In the genomic region with DNA sequence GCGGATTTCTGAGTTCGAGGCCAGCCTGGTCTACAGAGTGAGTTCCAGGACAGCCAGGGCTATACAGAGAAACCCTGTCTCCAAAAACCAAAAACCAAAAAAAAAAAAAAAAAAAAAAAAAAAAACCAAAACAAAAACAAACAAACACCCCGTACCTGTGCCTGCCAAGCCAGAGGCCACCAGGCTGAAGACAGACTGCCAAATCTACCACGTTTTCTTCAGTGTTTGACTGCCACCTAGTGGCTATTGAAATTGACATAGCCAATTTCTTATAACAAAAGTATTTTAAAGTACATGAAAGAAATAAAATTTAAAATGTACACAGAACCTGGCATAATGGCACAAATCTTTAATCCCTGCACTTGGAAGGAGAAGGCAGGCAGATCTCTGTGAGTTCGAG, we compare ENCODE assay signal across 7 mouse cellular contexts. TPM values are rescaled to one million over a fixed set of nuclear protein-coding genes. Genes with fewer than 3 reads are reported as not detected.
A peak's percentile ranks its signal among the peaks of the same experiment; 100 is the strongest.
DNase-seq lines count a peak whose midpoint lies in the region; TF ChIP-seq lines count a peak whose summit lies in the region.
"Not testable (repeated sequence)": the region's sequence is repeated elsewhere in the genome, so short reads cannot be mapped to it uniquely, and the experiment has no call there.

No protein-coding gene starts in this region.

- intact Hi-C loops in heart, postnatal 25 days (cut with DNase I), result loop anchor here (5.0 kb wide), 2 partner anchors 638 to 658 kb away; no protein-coding TSS in a partner anchor

- TF ChIP-seq CTCF in layer of hippocampus, adult 2 months (conservative IDR thresholded peaks at IDR 0.05), result peak; percentile 76

- H3K27ac ChIP-seq in layer of hippocampus, adult 2 months, result not testable (repeated sequence)

- not testable (repeated sequence) for H3K4me3 ChIP-seq in layer of hippocampus, adult 2 months

- peak; percentile 81 for DNase-seq in NIH3T3 (ENCODE audit: low read depth)
- peak; percentile 59 to 61 for DNase-seq in cerebellum, adult 18-20 months
- peak; percentile 53 for DNase-seq in fibroblast of lung, adult 2 months (ENCODE audit: low read depth)
- DNase-seq in heart, postnatal 25 days (ENCODE audit: low spot score), result peak; percentile 8
- peak; percentile 55 to 79 for DNase-seq in layer of hippocampus, adult 2 months (ENCODE audit: low spot score in 2 of 2)
- peak; percentile 58 for DNase-seq in lung, postnatal 25 days (ENCODE audit: low spot score)
- peak; percentile 40 to 67 for DNase-seq in right cerebral cortex, adult 2 months (ENCODE audit: low spot score in 2 of 2)

RNA-seq across cellular contexts. Expression of a gene that starts 36.8 kb away (rescaled TPM):
- total RNA-seq in heart, postnatal 25 days (2021), result under 1 TPM; 0.21 to 0.48 TPM
- 1 to 10 TPM; 9.5 to 9.9 TPM for total RNA-seq in layer of hippocampus, adult 2 months (2021)

RNA-seq across cellular contexts. Expression of a gene that starts 57.1 kb away (rescaled TPM):
- 100 to 1,000 TPM; 309 to 322 TPM for total RNA-seq in heart, postnatal 25 days (2021)
- 100 to 1,000 TPM; 255 to 260 TPM for total RNA-seq in layer of hippocampus, adult 2 months (2021)

Comparison
In these comparisons a context has a peak if more than half of its experiments do, and no peak if none do; other contexts are left out.
1. DNase-seq: peak in every context shown above with its lines; median percentile 81 in NIH3T3; 67 in layer of hippocampus, adult 2 months; 60 in cerebellum, adult 18-20 months; 58 in lung, postnatal 25 days; 54 in right cerebral cortex, adult 2 months; 53 in fibroblast of lung, adult 2 months; 8 in heart, postnatal 25 days.
2. RNA of a gene that starts 36.8 kb away (total RNA-seq): 9.5 to 9.9 TPM in layer of hippocampus, adult 2 months; 0.21 to 0.48 TPM in heart, postnatal 25 days; every median in the first group is over 4 times any median in the second.